Mouse (Mus musculus) forebrain, embryonic 11.5 days (tissue): Measurements from ENCODE around the gene Cd22. TPM values are rescaled to one million over a fixed set of nuclear protein-coding genes. Genes with fewer than 3 reads are reported as not detected.
"Not testable (repeated sequence)": the region's sequence is repeated elsewhere in the genome, so short reads cannot be mapped to it uniquely, and the experiment has no call there.

ENCODE experiments used
- ATAC-seq: fragments of 200-750 bp; cut with Nextera tagmentation; replicated peaks from 2 replicates; pipeline ENCODE4 v1.8.0; 2017; ENCODE audit warnings: moderate TSS enrichment; ENCODE audit not compliant: low FRiP score
- DNase-seq: peaks from one replicate; pipeline ENCODE4 v3.0.0-alpha.2; 2017; ENCODE audit warnings: low spot score
- H3K27ac ChIP-seq: fragments of 300-500 bp; sonication (generic); 2 replicates; pipeline ENCODE4 v1.5.1; 2014; ENCODE audit warnings: low read depth, low read length
- H3K27me3 ChIP-seq: fragments of 300-500 bp; sonication (generic); 2 replicates; pipeline ENCODE4 v1.6.1; 2014; ENCODE audit warnings: mild to moderate bottlenecking, low read length, mixed read lengths; ENCODE audit not compliant: control insufficient read depth, insufficient read depth
- H3K36me3 ChIP-seq: fragments of 300-500 bp; sonication (generic); 2 replicates; pipeline ENCODE4 v1.6.1; 2014; ENCODE audit warnings: mild to moderate bottlenecking, low read length, moderate library complexity, mixed read lengths; ENCODE audit not compliant: control insufficient read depth, insufficient read depth
- H3K4me1 ChIP-seq: fragments of 300-500 bp; sonication (generic); replicated peaks from 2 replicates; pipeline ENCODE4 v1.6.1; 2014; ENCODE audit warnings: low read length, mixed read lengths; ENCODE audit not compliant: control insufficient read depth, insufficient read depth
- H3K4me2 ChIP-seq: fragments of 300-500 bp; sonication (generic); 2 replicates; pipeline ENCODE4 v1.6.1; 2014; ENCODE audit warnings: low read depth, mild to moderate bottlenecking, low read length, moderate library complexity, mixed read lengths; ENCODE audit not compliant: severe bottlenecking
- H3K4me3 ChIP-seq: fragments of 300-500 bp; sonication (generic); 2 replicates; pipeline ENCODE4 v1.5.1; 2014; ENCODE audit warnings: low read depth, low read length
- H3K9ac ChIP-seq: fragments of 300-500 bp; sonication (generic); 2 replicates; pipeline ENCODE4 v1.6.1; 2014; ENCODE audit warnings: low read length
- H3K9me3 ChIP-seq: fragments of 300-500 bp; sonication (generic); 2 replicates; pipeline ENCODE4 v1.6.1; 2016; ENCODE audit warnings: low read length, mixed read lengths; ENCODE audit not compliant: control insufficient read depth
- WGBS: fragments of 180-500 bp; shearing (Covaris S2); extraction: QIAGEN DNeasy Blood & Tissue Kit; methylation state at CpG from one replicate; pipeline ENCODE4 v1.1.7; 2014; 5-methylcytosine and 5-hydroxymethylcytosine counted together
- polyA plus RNA-seq: library from polyadenylated mRNA; unstranded; fragments of >200 nt; fragmentation: Nextera tagmentation; extraction: Ambion mirVana; gene quantifications from 2 replicates; pipeline ENCODE4 v1.2.1, GENCODE M21; 2014

The Cd22 gene
- not detected in 2 replicates for polyA plus RNA-seq

GRCm38 (mm10) chr7:30880176-30880575, at the start of gene Cd22:
Gene Cd22, minus strand, starts transcription at chr7:30880342.
- no peak for DNase-seq
- Histone ChIP-seq H3K36me3 (no peaks in the 10 kb centered on the region), H3K4me1 (no peaks in the 10 kb centered on the region), H3K27me3 (no peaks in the 10 kb centered on the region), H3K27ac (no peak within 1 kb of the TSS), H3K4me3 (no peak within 1 kb of the TSS), H3K9ac (no peak within 1 kb of the TSS), H3K9me3 (no peaks in the 10 kb centered on the region), H3K4me2 (no peak within 1 kb of the TSS)
- 64% methylated on average over 7 of the region's 7 CpGs for WGBS
- ATAC-seq = no peak

- H3K27me3 ChIP-seq, ATAC-seq, H3K27ac ChIP-seq, H3K36me3 ChIP-seq, H3K9me3 ChIP-seq, H3K4me1 ChIP-seq, H3K9ac ChIP-seq, H3K4me2 ChIP-seq, DNase-seq, H3K4me3 ChIP-seq: not testable (repeated sequence)
- 89% methylated on average over 2 of the region's 2 CpGs for WGBS
Observed at GRCm38 (mm10) chr7:30924581-30924980, 44.4 kb upstream of the Cd22 start, which contains the start of gene Hamp2. Gene Hamp2, minus strand, starts transcription at chr7:30924681.

GRCm38 (mm10) chr7:30924071-30924470, 43.9 kb upstream of the Cd22 start:
- WGBS = 67% methylated on average over 3 of the region's 3 CpGs
- Histone ChIP-seq H3K9me3 (no peaks in the 10 kb centered on the region), H3K36me3 (no peaks in the 10 kb centered on the region), H3K27ac (no peak overlapping the region), H3K27me3 (no peaks in the 10 kb centered on the region), H3K4me2 (no peak overlapping the region), H3K9ac (no peak overlapping the region), H3K4me1 (no peaks in the 10 kb centered on the region), H3K4me3 (no peak overlapping the region)
- DNase-seq (no peak), ATAC-seq (no peak)

- 62% methylated on average over 3 of the region's 3 CpGs for WGBS
- not testable (repeated sequence) for ATAC-seq, H3K27me3 ChIP-seq
Observed at GRCm38 (mm10) chr7:30922490-30922889, 42.3 kb upstream of the Cd22 start.

GRCm38 (mm10) chr7:30920217-30920616, 40.1 kb upstream of the Cd22 start:
- Histone ChIP-seq H3K9me3 (no peaks in the 10 kb centered on the region), H3K9ac (no peak overlapping the region), H3K27ac (no peak overlapping the region), H3K36me3 (no peaks in the 10 kb centered on the region), H3K4me1 (no peaks in the 10 kb centered on the region), H3K4me2 (no peak overlapping the region), H3K4me3 (no peak overlapping the region), H3K27me3 (no peaks in the 10 kb centered on the region)
- ATAC-seq (no peak), DNase-seq (no peak)
- 73% methylated on average over 3 of the region's 3 CpGs for WGBS

More at GRCm38 (mm10) chr7:30922490-30922889, 42.3 kb upstream of the Cd22 start:
- not testable (repeated sequence) for H3K4me1 ChIP-seq, H3K4me3 ChIP-seq, H3K9ac ChIP-seq, H3K4me2 ChIP-seq, H3K36me3 ChIP-seq, H3K27ac ChIP-seq, H3K9me3 ChIP-seq, DNase-seq

GRCm38 (mm10) chr7:30917219-30917618, 37.1 kb upstream of the Cd22 start:
- 48% methylated on average over 4 of the region's 4 CpGs for WGBS
- no peak for ATAC-seq
- Histone ChIP-seq H3K4me1 (no peaks in the 10 kb centered on the region), H3K9ac (no peak overlapping the region), H3K27ac (no peak overlapping the region), H3K9me3 (no peaks in the 10 kb centered on the region), H3K27me3 (no peaks in the 10 kb centered on the region), H3K36me3 (no peaks in the 10 kb centered on the region), H3K4me2 (no peak overlapping the region), H3K4me3 (no peak overlapping the region)
- DNase-seq = no peak

GRCm38 (mm10) chr7:30916713-30917112, 36.6 kb upstream of the Cd22 start:
- no peak for ATAC-seq
- Histone ChIP-seq H3K4me2 (no peak overlapping the region), H3K36me3 (no peaks in the 10 kb centered on the region), H3K27me3 (no peaks in the 10 kb centered on the region), H3K9me3 (no peaks in the 10 kb centered on the region), H3K9ac (no peak overlapping the region), H3K27ac (no peak overlapping the region), H3K4me3 (no peak overlapping the region), H3K4me1 (no peaks in the 10 kb centered on the region)
- no peak for DNase-seq
- 18% methylated on average over 6 of the region's 6 CpGs for WGBS

GRCm38 (mm10) chr7:30914732-30915131, 34.6 kb upstream of the Cd22 start, which contains the start of gene Mag:
Gene Mag, minus strand, starts transcription at chr7:30914873.
- DNase-seq = no peak
- Histone ChIP-seq H3K4me1 (no peaks in the 10 kb centered on the region), H3K27ac (no peak within 1 kb of the TSS), H3K9me3 (no peaks in the 10 kb centered on the region), H3K36me3 (no peaks in the 10 kb centered on the region), H3K4me2 (no peak within 1 kb of the TSS), H3K4me3 (no peak within 1 kb of the TSS), H3K9ac (no peak within 1 kb of the TSS), H3K27me3 (no peaks in the 10 kb centered on the region)
- WGBS = 83% methylated on average over 8 of the region's 8 CpGs
- no peak for ATAC-seq

- Histone ChIP-seq H3K27me3 (peaks cover 2% of the 10 kb centered on the region; the same call in 1 of the 2 replicates), H3K4me2 (no peak overlapping the region), H3K27ac (no peak overlapping the region), H3K4me1 (0 out of 2 replicates have a peak, but pooled peaks cover 2% of the 10 kb centered on the region), H3K4me3 (no peak overlapping the region), H3K9me3 (no peaks in the 10 kb centered on the region), H3K9ac (no peak overlapping the region), H3K36me3 (no peaks in the 10 kb centered on the region)
- ATAC-seq (no peak), DNase-seq (no peak)
- 84% methylated on average over 6 of the region's 6 CpGs for WGBS
Observed at GRCm38 (mm10) chr7:30909773-30910172, 29.6 kb upstream of the Cd22 start.
